Mouse (Mus musculus): Measurements from ENCODE around the gene Mgat2.

Mgat2 gene

DNA sequence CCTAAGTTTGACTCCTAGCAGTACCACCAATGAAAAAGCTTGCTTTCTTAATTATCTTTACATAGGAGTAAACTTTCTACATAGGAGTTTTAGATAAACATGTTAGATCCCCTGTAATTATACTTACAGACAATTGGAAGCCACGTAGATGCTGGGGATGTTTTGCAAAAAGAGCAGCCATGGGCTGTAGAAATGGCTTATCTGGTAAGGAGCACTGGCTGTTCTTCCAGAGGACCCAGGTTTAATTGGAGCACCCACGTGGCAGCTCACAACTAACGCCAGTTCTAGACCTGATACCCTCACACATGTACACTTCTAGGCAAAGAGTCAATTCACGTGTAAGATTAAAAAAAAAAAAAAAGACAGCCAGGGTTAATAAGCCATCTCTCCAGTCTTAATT is 2.2 kb upstream of the Mgat2 start:
- no peak for DNase-seq

DNA sequence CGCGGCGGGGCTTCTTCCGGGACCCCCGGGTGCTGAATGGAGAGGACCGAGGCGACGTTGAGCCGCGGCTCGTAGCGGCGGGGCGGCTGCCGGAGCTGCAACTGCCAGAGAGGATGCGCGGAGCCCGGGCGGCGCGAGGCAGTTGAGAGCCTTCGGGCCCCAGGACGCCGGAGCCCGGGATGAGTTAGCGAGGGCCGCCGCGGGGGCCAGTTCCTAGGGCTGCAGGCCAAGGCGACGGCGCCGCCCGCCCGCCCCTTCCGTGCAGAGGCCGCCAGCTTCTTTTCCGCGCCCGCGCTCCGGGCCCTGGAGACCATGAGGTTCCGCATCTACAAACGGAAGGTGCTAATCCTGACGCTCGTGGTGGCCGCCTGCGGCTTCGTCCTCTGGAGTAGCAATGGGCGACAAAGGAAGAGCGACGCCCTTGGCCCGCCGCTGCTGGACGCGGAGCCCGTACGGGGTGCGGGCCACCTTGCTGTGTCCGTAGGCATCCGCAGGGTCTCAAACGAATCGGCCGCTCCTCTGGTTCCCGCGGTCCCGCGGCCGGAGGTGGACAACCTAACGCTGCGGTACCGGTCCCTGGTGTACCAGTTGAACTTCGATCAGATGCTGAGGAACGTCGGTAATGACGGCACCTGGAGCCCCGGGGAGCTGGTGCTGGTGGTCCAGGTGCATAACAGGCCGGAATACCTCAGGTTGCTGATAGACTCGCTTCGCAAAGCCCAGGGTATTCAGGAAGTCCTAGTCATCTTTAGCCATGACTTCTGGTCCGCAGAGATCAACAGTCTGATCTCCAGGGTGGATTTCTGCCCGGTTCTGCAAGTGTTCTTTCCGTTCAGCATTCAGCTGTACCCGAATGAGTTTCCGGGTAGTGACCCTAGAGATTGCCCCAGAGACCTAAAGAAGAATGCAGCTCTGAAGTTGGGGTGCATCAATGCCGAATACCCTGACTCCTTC is 662 bp downstream of the Mgat2 start:
- peak; percentile 75 to 78 for DNase-seq

DNA sequence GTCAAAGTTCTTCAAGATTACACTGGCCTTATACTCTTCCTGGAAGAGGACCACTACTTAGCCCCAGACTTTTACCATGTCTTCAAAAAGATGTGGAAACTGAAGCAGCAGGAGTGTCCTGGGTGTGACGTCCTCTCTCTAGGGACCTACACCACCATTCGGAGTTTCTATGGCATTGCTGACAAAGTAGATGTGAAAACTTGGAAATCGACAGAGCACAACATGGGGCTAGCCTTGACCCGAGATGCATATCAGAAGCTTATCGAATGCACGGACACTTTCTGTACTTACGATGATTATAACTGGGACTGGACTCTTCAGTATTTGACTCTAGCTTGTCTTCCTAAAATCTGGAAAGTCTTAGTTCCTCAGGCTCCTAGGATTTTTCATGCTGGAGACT is 1.4 kb downstream of the Mgat2 start:
- DNase-seq = no peak

DNA sequence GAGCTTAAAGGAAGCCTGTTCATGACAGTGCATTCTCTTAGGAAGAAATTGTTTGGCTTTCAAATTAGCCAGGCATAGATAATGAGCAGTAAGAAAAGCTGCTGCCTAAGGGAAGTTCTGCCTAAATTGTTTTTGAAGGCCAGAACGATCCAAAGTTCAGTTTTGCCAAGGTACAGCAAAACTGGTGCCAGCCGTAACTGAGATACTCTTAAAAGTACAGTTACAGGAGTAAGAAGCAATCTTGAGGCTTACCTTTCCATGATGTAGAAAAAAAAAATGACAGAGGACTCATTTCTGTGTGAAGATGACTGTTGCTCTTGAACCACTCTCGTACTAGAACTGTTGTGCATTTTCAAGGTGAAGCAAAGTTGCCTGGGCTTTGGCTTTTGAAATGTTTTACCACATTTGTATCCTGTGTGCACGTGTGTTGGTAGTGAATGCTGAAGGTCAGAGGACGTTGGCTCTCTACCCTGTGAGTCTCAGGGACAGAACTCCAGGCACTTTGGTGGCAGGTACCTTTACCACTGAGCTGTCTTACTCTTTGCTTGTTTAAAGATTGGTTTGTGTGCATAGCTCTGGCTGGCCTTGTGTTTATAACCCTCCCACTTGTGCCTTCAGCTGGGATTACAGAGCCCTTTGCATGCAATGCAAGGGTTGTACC is 3.0 kb downstream of the Mgat2 start:
- no peak for DNase-seq

DNA sequence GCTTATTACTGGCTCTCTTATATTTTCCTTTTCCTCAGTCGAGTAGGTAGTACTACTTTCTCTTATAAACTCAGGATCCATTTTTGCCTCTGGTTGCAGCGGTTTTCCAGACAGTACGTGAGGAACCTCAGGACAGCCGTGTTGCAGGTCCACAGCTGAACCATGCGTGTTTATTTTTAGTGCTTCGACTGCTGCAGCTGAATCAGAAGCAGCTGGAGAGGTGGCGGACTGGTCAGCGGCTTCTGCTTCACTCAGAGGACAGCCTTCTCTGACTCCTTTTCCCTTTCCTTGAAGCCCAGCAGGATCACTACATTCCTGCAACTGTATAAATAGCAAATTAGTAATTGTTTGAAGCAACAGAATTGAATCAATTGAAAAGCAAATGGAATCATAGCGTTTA is 6.1 kb downstream of the Mgat2 start:
- no peak for DNase-seq

DNA sequence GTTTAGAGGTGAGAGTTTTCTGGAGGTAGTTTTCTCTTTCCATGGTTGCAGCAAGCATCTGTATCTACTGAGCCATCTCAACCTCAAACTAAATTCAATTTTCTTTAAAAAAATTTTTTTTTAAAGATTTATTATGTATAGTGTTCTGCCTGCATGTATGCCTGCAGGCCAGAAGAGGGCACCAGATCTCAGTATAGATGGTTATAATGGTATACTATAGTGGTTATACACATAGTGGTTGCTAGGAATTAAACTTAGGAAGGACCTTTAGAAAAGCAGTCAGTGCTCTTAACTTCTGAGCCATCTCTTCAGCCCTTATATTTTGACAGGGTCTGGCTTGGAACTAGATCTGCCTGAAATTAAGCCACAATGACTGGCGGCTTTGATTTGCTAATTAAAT is 6.6 kb downstream of the Mgat2 start:
- no peak for DNase-seq

DNA sequence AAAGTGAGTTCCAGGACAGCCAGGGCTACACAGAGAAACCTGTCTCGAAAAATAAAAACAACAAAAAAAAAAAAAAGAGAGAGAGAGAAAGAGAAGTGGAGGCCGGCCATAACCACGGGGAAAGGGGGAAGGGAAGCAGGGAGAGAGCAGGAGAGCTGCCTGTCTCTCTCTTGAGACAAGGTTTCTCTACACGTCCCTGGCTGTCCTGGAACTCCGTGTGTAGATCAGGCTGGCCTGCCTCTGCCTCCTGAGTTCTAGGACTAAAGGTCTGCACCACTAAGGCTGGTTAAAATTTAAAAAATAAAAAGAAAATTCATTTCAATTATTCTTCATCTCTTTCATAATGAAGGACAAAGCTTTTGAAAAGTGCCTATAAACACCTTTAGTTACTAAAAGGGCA is 7.4 kb downstream of the Mgat2 start:
- DNase-seq = no peak

DNA sequence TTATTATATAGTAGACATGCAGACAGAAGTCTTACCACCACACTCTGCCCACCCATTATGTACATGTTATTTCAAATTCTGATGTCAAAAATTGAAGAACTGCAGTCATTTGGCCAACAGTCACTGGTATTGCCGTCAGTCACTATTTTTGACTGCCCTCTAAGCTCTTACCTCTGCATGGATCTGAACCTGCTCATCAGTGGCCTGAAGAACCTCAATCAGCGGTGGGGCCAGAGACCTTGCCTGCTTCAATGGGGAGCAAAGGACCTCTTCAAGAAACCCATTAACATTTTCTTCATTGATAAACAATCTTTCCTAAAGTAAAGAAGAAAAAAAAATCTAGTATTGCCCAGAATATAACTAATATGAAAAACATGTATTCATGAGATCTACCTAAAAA is 8.7 kb downstream of the Mgat2 start:
- DNase-seq = no peak

DNA sequence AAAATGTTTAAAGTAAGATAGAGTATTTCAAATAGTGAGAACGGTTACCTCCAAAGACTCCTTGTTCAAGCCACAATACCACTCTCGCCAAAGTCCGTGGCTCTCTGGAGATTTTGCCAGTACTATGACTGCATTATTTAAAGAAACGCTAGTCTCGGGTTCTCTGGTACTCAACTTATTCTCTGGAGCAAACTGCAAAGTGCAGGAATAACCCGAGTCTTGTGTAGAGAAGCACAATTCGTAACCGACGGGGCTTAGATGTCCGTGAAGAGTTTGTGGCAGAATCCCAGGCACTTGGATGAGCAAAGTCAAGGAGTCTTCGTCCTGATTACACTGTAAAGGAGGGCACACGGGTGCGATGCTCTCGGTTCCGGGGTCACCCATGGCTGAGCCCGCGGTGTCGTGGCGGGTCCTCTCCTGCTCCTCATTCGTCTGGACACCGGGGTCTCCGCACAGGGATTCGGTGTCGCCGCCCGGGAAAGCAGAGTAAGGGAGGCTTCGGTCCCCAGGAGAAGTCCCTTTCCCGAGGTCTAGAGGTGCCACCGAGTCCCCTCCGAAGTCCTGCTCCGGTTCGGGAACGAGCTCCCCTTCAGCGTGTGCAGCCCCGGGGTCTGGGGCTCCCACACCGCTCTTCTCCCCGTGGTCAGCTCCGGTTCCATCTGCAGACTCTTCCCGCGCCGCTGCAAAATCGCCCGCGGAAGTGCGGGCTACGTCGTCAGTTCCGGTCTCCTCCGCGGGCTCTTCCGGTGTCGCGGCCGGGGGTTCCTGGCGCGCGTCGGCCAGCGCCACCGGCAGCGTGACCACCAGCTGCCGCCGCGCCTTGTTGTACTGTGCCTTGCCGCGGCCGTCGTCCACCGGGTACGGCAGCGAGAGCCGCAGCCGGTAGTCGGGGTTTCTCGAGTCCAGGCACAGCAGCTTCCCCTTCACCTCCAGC is 12.8 kb downstream of the Mgat2 start, which contains the start of gene Gm49383:
Gm49383 (minus strand) TSS at position 661 of the 934 bp plus-strand sequence.
- DNase-seq = peak; percentile 78 to 83

DNA sequence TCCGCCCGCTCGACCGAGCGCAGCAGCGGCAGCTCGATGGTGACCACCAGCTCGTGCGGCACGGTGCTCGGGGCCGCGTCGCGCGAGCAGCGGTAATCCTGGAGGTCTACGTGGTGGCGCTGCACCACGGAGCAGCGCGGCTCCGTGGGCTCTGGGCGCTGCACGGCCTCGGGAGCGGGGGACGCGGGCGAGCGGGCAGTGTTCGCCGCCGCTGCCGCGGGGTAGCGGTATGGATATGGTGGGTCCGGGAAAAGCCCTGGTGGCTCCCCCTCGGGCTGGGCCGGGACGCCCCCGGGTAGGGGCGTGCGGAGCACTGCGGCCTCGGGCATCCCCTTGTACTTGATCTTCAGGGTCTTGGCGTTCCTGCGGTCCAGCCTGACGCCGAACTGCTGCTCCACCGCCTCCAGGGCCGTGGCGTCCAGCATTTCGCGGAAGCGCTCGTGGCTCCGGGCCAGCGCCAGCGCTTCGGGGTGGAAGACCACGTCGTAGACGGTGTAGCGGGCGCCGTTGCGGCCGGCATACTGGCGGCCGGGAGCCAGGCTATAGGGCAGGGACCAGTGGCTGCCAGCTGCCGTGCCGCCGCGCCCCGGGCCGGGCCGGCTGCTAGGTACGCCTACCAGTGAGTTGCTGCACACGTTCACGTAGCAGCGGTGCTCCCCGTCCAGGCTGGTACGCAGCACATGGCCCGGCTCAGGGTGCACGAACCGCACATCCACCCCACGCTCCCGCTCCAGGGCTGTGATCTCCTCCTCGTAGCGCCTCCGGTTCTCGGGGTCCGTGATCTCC is 13.6 kb downstream of the Mgat2 start:
- DNase-seq = peak; percentile 69 to 74

DNA sequence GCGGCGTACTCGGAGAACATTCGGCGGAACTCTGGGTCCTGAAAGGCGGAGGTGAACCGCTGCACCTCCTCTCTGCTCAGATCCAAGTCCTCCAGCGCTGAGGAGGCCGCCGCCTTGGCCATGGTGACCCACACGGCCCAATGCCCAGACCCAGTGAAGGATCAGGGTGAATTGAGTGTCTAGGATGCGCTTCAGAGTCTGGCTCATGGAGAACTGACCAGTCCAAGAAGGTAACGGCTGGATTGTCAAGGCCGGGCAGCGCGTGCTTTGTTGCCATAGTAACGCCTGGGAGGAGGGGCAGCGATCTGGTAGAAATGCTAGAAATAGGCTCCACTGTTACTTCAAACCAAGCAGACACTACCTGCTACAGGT is 14.2 kb downstream of the Mgat2 start, which contains the start of gene Dnaaf2:
Dnaaf2 (minus strand) TSS at position 266 of the 372 bp plus-strand sequence.
- peak; percentile 75 to 81 for DNase-seq

DNA sequence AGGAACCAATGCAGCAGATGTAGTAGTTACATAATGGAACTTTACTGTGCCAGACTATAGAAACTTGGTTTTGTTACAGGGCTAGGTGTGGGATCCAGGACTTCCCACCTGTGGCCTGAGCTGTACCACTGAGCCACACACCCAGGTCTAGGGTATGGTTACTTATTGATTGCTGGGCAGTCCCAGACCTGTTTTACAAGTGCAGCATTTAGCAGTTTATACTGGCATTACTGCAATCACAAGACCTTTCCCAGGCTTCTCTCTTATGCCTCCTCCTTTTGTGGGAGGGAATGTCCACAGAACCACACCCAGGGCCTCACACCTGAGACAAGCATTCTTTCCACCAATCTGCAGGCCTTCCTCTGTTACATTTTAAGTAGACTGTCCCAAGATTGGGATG is 15.0 kb downstream of the Mgat2 start:
- DNase-seq = no peak

DNA sequence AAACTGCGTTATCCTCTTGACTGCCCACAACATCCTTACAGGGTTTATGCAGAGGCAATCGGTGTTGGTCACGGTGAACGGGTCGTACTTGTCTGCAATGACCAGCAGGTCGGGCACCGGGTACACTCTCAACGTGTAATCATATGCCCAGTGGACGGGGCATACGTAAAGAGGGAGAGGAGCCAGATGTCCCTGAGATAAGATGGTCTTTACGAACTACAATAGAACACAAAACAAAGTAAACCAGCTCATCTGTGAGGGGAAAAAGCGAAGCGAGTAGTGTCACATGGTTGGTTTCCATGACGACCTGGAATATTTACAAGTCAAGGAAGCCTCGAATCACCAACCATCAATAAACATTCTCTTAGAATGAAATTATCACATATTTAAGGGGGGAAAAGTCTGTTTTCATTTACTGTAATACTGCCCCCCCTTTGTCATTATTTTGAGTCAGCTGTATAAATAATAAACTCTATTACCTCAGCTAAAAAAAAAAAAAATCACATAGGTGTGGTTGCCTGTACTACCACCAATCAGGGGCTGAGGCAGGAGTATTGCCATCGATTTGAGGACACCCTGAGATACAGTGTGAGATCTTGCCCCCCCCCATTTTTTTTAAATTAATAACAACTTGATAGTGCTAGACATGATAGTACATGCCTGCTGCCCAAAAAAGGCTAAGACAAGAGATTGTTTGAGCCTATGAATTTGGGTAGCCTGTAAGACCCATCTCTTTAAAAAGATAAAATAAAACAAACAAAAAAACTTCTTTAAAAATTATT is 20.3 kb downstream of the Mgat2 start, which contains the start of gene Gm49384:
Gm49384 (minus strand) TSS at position 216 of the 782 bp plus-strand sequence.
- no peak for DNase-seq

DNA sequence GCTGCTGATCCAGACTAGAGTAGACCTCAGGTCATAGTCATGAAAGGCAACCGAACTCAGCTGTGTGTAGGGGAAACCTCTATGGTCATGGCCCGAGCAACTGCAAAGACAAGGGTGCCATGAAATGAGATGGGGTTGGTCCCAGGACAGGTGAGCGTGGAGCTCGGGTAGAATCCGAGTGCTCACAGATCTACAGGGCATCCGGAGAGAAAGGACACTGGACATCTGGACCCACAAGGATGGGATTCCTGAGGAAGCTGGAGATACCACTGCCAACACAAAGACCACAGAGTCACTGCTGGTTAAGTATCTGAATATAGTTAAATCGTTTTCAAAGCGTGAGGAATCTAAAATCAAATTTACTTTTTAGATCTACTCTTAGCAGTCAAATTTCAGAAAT is 23.4 kb downstream of the Mgat2 start:
- no peak for DNase-seq

DNA sequence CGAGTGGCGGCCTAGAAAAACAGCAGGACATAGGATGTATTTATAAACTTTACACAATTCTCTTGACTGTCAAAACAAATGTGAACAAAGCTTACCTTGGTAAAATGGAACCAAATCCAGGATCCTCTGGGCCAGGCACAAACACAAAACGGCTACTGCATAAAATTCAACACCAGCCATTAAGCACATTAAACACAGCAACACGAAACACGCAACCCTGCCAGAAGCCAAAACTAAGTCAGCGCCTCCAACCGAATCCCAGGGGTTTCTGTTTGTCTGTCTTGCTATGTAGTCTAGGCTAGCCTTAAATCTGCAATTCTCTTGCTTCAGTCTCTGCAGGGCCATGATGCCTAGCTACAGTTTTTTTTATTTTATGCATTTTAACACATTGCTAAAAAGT is 24.0 kb downstream of the Mgat2 start:
- no peak for DNase-seq

DNA sequence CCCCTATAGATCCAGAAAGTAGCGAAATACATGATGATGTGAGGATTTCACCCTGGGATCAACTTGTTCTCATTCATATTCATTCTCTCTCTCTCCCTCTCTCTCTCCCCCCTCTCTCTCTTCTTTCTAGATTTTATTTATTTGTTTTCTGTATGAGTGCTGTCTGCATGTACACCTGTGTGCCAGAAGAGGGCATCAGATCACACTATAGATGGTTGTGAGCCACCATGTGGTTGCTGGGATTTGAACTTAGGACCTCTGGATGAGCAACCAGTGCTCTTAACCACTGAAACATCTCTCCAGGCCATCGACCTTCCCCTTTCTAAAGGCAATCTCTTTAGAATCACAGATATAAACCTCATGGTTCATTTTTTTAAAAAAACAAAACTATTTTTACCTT is 24.6 kb downstream of the Mgat2 start:
- no peak for DNase-seq

DNA sequence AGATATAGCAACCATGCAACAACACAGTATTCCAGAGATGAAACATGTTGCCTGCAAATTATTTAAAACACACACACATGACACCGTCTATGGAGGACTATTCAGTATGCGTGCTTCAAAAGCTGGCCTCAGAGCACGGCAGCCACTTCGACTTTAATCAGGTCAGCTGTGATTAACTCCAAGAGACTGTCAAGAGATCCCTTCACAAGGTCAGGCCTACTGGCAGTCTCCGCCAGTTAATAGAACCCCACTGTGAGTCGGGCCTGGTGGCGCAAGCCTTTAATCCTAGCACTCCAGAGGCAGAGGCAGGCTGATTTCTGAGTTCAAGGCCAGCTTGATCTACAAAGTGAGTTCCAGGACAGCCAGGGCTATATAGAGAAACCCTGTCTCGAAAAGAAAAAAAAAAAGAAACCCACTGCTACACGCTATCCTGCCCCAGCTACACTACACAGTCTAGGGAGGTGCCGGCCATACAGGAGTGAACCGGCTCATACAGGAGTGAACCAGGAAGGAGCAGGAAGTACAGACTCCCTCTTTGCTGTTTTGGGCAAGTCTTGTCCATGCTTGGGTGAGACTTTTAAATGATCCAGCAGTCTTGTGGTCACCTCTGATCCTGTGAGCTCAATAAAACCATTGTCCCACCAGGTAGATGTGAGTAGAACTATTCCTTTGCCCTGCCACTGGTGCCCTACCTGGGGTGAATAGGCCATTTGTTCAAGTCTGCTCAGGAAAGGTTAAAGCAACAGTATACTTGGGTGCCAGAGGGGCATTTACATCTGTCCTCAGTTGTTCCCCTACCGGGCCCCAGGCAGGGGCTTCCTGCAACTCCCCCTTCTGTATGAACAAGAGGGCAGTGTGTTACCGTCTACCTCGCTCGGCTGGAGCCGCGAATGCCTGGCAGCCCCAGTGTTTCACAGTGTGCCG is 26.4 kb downstream of the Mgat2 start:
- DNase-seq = no peak

DNA sequence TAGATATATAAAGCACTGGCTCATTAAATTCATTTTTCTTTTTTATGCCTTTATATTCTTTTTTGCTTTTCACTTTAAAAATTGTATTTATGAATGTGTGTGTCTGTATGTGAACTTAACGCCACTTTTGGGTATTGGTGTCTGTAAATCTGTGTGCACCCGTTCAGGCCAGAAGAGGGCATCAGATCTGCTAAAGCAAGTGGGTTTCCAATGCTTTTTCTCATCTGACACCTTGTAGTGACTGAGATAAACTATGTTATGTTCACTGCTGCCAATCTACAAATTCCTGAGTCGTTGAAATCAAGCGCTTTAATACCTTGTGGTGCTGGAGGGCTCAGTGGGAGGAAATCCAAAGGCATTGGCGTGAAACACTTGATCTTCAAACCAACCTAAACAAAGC is 27.1 kb downstream of the Mgat2 start:
- DNase-seq = no peak

DNA sequence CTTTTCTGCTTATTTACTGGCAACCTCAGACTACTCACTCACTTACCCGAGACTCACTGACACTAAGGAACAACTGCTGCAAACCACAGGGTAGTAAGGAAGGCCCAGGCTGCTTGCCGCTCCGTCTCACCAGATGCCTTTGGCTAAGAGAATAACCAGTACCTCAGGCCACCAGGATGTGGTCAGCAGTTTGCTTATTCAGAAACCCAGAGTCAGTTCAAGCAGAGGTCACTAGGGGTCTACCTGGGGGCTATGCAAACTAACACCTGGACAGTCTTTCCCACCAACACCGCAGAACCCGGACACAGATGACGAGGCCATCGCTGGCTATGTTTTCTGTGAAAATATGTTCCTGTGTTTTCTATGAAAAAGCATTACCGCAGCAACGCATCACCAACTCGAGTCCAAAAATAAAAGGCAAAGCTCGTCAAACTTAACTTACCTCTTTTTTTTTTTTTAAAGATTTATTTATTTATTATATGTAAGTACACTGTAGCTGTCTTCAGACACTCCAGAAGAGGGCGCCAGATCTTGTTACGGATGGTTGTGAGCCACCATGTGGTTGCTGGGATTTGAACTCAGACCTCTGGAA is 29.3 kb downstream of the Mgat2 start:
- no peak for DNase-seq

DNA sequence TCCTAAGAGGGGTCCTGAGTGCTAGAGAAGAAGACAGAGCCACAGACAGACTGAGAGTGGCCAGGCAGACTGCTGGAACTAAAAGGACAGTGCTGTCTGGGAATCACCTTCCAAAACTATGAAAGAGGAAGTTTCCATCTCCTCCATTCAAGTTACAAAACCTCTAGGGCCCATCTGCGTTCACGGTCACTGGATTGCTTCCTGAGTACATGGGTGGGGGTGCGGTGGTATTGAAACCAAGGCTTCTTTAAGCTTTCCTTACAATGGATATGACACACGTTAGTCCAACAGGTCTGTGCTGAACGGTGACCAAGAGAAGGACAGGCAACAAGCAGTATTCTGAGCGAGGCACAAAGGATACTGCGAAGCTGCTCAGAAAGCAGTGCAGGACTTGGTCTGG is 30.4 kb downstream of the Mgat2 start:
- DNase-seq = no peak

Measured in lung, postnatal 4 days (tissue).